Mouse (Mus musculus) midbrain, embryonic 10.5 days (tissue): ENCODE measurements at regions not wholly inside any gene's neighbourhood (a gene's known extent, or its start where the extent isn't known, plus 50 kb on each side); places are given as distances from the start of the nearest gene placed in this dataset.
"Not testable (repeated sequence)": the region's sequence is repeated elsewhere in the genome, so short reads cannot be mapped to it uniquely, and the experiment has no call there.

Experiments used
- DNase-seq: peaks from one replicate; pipeline ENCODE4 v3.0.0-alpha.2; 2017; ENCODE audit warnings: low spot score
- H3K27ac ChIP-seq: fragments of 300-500 bp; sonication (generic); replicated peaks from 2 replicates; pipeline ENCODE4 v1.5.1; 2016; ENCODE audit warnings: mild to moderate bottlenecking
- H3K27me3 ChIP-seq: fragments of 300-500 bp; sonication (generic); 2 replicates; pipeline ENCODE4 v1.6.1; 2016; ENCODE audit warnings: low read depth, mild to moderate bottlenecking; ENCODE audit not compliant: poor library complexity, severe bottlenecking
- H3K36me3 ChIP-seq: fragments of 300-500 bp; sonication (generic); 2 replicates; pipeline ENCODE4 v1.6.1; 2016; ENCODE audit warnings: mild to moderate bottlenecking, moderate library complexity
- H3K4me1 ChIP-seq: fragments of 300-500 bp; sonication (generic); 2 replicates; pipeline ENCODE4 v1.6.1; 2016
- H3K4me3 ChIP-seq: fragments of 300-500 bp; sonication (generic); 2 replicates; pipeline ENCODE4 v1.5.1; 2016; ENCODE audit warnings: mild to moderate bottlenecking, moderate library complexity
- H3K9me3 ChIP-seq: fragments of 300-500 bp; sonication (generic); replicated peaks from 2 replicates; pipeline ENCODE4 v1.6.1; 2016; ENCODE audit warnings: mild to moderate bottlenecking
- WGBS: fragments of 180-500 bp; shearing (Covaris S2); methylation state at CpG from one replicate; pipeline ENCODE4 v1.1.7; 2016; 5-methylcytosine and 5-hydroxymethylcytosine counted together

DNA sequence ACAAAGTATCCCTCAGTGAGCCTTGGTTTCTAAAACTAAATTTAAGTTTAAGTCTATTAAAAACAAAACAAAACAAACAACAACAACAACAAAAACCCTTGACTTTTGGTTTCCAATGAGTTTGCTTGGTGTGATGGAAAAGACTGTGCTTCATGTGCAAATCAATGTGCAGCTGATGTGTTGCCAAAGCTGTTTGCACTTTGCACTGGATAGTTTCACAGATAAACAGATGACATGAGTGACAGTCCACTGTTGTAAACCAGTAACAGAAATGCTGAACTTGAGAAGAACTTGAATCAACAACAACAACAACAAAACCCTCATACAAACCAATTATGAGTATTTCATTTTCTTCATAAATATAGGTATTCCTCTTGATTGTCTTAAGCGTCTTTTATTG lies 412.6 kb upstream of the Cntn5 start:
- 92% methylated on average over 1 of the region's 1 CpGs for WGBS
- DNase-seq = no peak
- H3K9me3 ChIP-seq = no peaks in the 10 kb centered on the region
- no peaks in the 10 kb centered on the region for H3K27me3 ChIP-seq
- no peak overlapping the region for H3K27ac ChIP-seq
- no peak overlapping the region for H3K4me3 ChIP-seq
- no peaks in the 10 kb centered on the region for H3K36me3 ChIP-seq
- H3K4me1 ChIP-seq = no peaks in the 10 kb centered on the region

DNA sequence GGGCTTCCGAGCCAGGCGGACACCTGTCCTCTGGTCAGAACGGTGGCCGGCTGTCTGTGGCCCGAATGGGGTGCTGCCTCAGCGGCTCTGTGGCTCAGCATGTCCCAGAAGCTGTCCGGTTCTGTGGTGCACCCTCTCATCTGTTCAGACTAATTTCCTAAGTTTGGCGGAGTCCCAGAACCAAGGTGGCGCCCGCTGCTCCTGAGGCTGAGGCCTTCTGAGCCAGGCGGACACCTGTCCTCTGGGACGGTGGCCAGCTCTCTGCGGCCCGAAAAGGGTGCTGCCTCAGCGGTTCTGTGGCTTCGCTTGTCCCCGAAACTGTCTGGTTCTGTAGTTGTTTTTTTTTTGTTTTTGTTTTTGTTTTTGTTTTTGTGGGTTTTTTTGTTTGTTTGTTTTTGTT lies 392.5 kb upstream of the Cntn5 start:
- H3K36me3 ChIP-seq, H3K9me3 ChIP-seq, H3K4me3 ChIP-seq, H3K4me1 ChIP-seq, DNase-seq, H3K27ac ChIP-seq, H3K27me3 ChIP-seq: not testable (repeated sequence)
- WGBS = 97% methylated on average over 17 of the region's 17 CpGs

- H3K36me3 ChIP-seq = no peaks in the 10 kb centered on the region
- H3K4me1 ChIP-seq = no peaks in the 10 kb centered on the region
- no peaks in the 10 kb centered on the region for H3K9me3 ChIP-seq
- H3K4me3 ChIP-seq = no peak overlapping the region
- H3K27ac ChIP-seq = no peak overlapping the region
- no peaks in the 10 kb centered on the region for H3K27me3 ChIP-seq
- DNase-seq = no peak
- 86% methylated on average over 4 of the region's 4 CpGs for WGBS
These were observed 380.6 kb upstream of the Cntn5 start for GRCm38 (mm10) chr9:11285135-11285534.

GRCm38 (mm10) chr9:11284549-11284948 lies 380.0 kb upstream of the Cntn5 start:
- Histone ChIP-seq H3K4me1 (no peaks in the 10 kb centered on the region), H3K36me3 (no peaks in the 10 kb centered on the region), H3K9me3 (no peaks in the 10 kb centered on the region), H3K4me3 (no peak overlapping the region), H3K27ac (no peak overlapping the region), H3K27me3 (no peaks in the 10 kb centered on the region)
- WGBS = 83% methylated on average over 1 of the region's 1 CpGs
- no peak for DNase-seq

GRCm38 (mm10) chr9:11279409-11280127 lies 375.0 kb upstream of the Cntn5 start:
- Histone ChIP-seq H3K4me3 (no peak overlapping the region), H3K27ac (no peak overlapping the region), H3K4me1 (no peaks in the 10 kb centered on the region), H3K9me3 (0 out of 2 replicates have a peak, but pooled peaks cover 3% of the 10 kb centered on the region), H3K27me3 (no peaks in the 10 kb centered on the region), H3K36me3 (no peaks in the 10 kb centered on the region)
- no peak for DNase-seq
- WGBS = 88% methylated on average over 5 of the region's 5 CpGs

GRCm38 (mm10) chr9:11277810-11278209 lies 373.2 kb upstream of the Cntn5 start:
- Histone ChIP-seq H3K9me3 (0 out of 2 replicates have a peak, but pooled peaks cover 3% of the 10 kb centered on the region), H3K36me3 (no peaks in the 10 kb centered on the region), H3K27ac (no peak overlapping the region), H3K4me3 (no peak overlapping the region), H3K27me3 (no peaks in the 10 kb centered on the region), H3K4me1 (no peaks in the 10 kb centered on the region)
- DNase-seq = no peak
- WGBS = 95% methylated on average over 22 of the region's 22 CpGs

- no peak for DNase-seq
- WGBS = 85% methylated on average over 4 of the region's 4 CpGs
- Histone ChIP-seq H3K4me3 (no peak overlapping the region), H3K4me1 (no peaks in the 10 kb centered on the region), H3K27me3 (no peaks in the 10 kb centered on the region), H3K36me3 (no peaks in the 10 kb centered on the region), H3K27ac (no peak overlapping the region), H3K9me3 (0 out of 2 replicates have a peak, but pooled peaks cover 3% of the 10 kb centered on the region)
These were observed 372.4 kb upstream of the Cntn5 start for GRCm38 (mm10) chr9:11276966-11277365.

GRCm38 (mm10) chr9:11256848-11257247 lies 352.3 kb upstream of the Cntn5 start:
- H3K4me3 ChIP-seq = no peak overlapping the region
- DNase-seq = no peak
- no peaks in the 10 kb centered on the region for H3K4me1 ChIP-seq
- no peaks in the 10 kb centered on the region for H3K27me3 ChIP-seq
- H3K27ac ChIP-seq = no peak overlapping the region
- H3K9me3 ChIP-seq = no peaks in the 10 kb centered on the region
- 81% methylated on average over 1 of the region's 1 CpGs for WGBS
- no peaks in the 10 kb centered on the region for H3K36me3 ChIP-seq

DNA sequence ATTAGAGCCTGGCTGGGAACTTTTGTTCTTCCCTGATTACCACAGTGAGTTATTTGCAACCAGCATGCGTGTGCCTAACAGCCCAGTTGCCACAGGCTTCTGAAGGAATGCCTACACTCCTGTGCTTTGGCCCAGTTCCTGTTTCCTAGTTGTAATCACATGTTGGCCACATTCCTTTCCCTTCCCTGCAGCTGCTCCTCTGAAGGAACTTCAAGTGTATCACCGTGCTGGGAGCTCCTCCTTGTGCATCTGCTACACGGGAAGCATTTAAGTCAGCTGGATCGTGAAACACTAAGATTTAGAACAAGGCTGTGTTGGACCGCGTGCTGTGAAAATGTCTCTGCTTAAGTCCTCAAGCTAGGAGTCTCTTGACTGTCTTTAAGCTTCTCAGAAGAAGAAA lies 302.3 kb upstream of the Cntn5 start:
- DNase-seq = no peak
- no peak overlapping the region for H3K27ac ChIP-seq
- 84% methylated on average over 6 of the region's 6 CpGs for WGBS

DNA sequence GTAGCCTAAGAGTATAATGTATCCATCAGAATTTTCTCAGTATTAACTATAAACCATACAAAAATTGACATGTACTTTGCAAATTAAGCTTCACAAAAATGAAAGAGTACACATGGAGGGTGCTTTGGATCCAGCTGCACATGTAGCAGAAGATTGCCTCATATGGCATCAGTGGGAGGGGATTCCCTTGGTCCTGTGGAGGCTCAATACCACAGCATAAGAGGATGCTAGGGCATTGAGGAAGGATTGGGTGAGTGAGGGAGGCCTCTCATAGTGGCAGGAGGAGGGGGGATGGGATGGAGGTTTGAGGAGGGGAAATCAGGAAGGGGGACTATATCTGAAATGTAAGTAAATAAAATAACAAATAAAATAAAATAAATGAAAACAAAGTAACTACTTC lies 301.7 kb upstream of the Cntn5 start:
- Histone ChIP-seq H3K36me3 (no peaks in the 10 kb centered on the region), H3K9me3 (no peaks in the 10 kb centered on the region), H3K27me3 (no peaks in the 10 kb centered on the region), H3K27ac (no peak overlapping the region), H3K4me3 (no peak overlapping the region), H3K4me1 (no peaks in the 10 kb centered on the region)
- DNase-seq = no peak

More for the DNA sequence above, 302.3 kb upstream of the Cntn5 start:
- Histone ChIP-seq H3K4me3 (no peak overlapping the region), H3K9me3 (no peaks in the 10 kb centered on the region), H3K36me3 (no peaks in the 10 kb centered on the region), H3K4me1 (no peaks in the 10 kb centered on the region), H3K27me3 (no peaks in the 10 kb centered on the region)

GRCm38 (mm10) chr9:11192183-11192582 lies 287.6 kb upstream of the Cntn5 start:
- DNase-seq = no peak
- H3K27ac ChIP-seq = peak overlapping the region; percentile 35
- 17% methylated on average over 2 of the region's 2 CpGs for WGBS

DNA sequence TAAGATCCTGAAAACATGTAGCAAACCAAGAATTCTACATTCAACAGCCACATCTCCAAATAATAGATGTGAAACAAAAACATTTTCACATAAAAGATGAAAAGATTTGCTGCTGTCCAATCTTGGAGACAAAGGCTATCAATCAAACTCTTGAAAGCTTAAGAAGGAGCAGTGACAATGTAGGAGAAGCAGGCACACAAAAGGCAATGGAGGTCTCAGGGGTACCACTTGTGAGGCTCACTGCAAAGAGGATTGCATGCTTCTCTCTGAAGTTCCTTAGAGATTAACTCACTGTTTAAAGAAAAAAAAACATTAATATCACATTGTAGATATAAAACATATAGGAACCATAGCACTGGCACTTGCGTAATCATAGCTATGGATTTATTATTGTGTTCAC lies 241.2 kb upstream of the Cntn5 start:
- Histone ChIP-seq H3K4me1 (peaks cover 8% of the 10 kb centered on the region; the same call in 1 of the 2 replicates), H3K27ac (no peak overlapping the region; the same call in 1 of the 2 replicates), H3K27me3 (no peaks in the 10 kb centered on the region), H3K9me3 (no peaks in the 10 kb centered on the region), H3K4me3 (no peak overlapping the region), H3K36me3 (no peaks in the 10 kb centered on the region)
- WGBS = 80% methylated on average over 1 of the region's 1 CpGs
- DNase-seq = no peak

More at GRCm38 (mm10) chr9:11192183-11192582, 287.6 kb upstream of the Cntn5 start:
- Histone ChIP-seq H3K4me1 (peaks cover 6% of the 10 kb centered on the region), H3K36me3 (no peaks in the 10 kb centered on the region), H3K4me3 (no peak overlapping the region), H3K9me3 (no peaks in the 10 kb centered on the region), H3K27me3 (no peaks in the 10 kb centered on the region)

DNA sequence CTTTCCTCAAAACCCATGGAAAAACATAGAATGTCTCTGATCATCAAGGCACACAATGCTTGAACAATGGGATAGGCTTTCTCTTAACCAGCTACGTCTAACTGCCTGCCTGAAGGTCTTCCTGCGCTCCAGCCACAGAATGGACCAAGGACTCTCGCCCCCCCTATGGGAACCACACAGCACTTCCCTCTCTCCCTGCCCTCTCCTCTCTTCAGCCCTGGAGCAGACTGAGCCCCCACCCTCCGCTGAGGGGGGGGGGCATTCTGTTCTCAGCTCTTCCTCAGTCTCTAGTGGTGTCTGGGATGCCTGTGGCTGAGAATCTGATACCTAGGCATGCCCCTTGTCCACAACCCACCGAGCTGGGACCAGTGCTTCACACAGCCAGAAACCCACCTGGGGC lies 222.3 kb upstream of the Cntn5 start:
- no peaks in the 10 kb centered on the region for H3K4me1 ChIP-seq
- H3K4me3 ChIP-seq = no peak overlapping the region
- H3K36me3 ChIP-seq = no peaks in the 10 kb centered on the region
- no peak for DNase-seq
- no peak overlapping the region for H3K27ac ChIP-seq
- WGBS = 79% methylated on average over 5 of the region's 5 CpGs
- no peaks in the 10 kb centered on the region for H3K27me3 ChIP-seq
- H3K9me3 ChIP-seq = no peaks in the 10 kb centered on the region

GRCm38 (mm10) chr9:11119153-11119552 lies 214.6 kb upstream of the Cntn5 start:
- H3K27ac ChIP-seq = no peak overlapping the region
- no peaks in the 10 kb centered on the region for H3K4me1 ChIP-seq
- no peaks in the 10 kb centered on the region for H3K27me3 ChIP-seq
- no peaks in the 10 kb centered on the region for H3K9me3 ChIP-seq
- no peak overlapping the region for H3K4me3 ChIP-seq
- H3K36me3 ChIP-seq = no peaks in the 10 kb centered on the region
- DNase-seq = no peak
